Mouse (Mus musculus): ENCODE results near the gene Gm14410.
A peak's percentile ranks its signal among the peaks of the same experiment; 100 is the strongest.
"Not testable (repeated sequence)": the region's sequence is repeated elsewhere in the genome, so short reads cannot be mapped to it uniquely, and the experiment has no call there.

Gene Gm14410

GRCm38 (mm10) chr2:177206341-177206740 lies at the start of gene Gm14410:
Gene Gm14410, minus strand, starts transcription at chr2:177206421.
- peak; percentile 28 to 31 for DNase-seq (ENCODE audit: low read depth in 2 of 2, low spot score in 2 of 2)

DNA sequence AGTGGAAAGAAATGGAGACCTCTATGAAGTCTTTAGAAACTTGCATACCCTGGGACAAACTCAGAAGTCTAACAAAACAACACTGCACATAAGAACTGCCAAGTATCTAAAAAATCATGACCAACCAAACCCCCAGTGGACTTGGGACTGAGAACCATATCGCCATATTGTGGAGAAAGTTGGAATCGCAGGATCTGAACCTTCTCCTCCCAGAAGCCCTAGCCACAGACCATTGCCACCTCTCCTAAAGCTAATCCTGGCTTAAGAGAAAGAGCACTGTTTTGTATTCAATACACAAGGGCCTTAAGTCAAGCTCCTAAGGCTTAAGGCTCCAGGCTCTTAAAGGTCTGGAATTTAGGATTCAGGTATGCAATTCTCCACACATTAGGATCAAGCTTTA lies 41.2 kb upstream of the Gm14410 start:
- not testable (repeated sequence) for DNase-seq (ENCODE audit: low read depth in 2 of 2, low spot score in 2 of 2)

- not testable (repeated sequence) for DNase-seq (ENCODE audit: low read depth in 2 of 2, low spot score in 2 of 2)
Observed at GRCm38 (mm10) chr2:177230461-177230860, 24.2 kb upstream of the Gm14410 start.

- DNase-seq (ENCODE audit: low read depth in 2 of 2, low spot score in 2 of 2) = not testable (repeated sequence)
Observed at GRCm38 (mm10) chr2:177172749-177173148, 33.5 kb downstream of the Gm14410 start.
